Mouse (Mus musculus) limb, embryonic 14.5 days (tissue): ENCODE results near the gene Clptm1. TPM values are rescaled to one million over a fixed set of nuclear protein-coding genes. Genes with fewer than 3 reads are reported as not detected.

ENCODE experiments used
- ATAC-seq: fragments of 200-750 bp; cut with Nextera tagmentation; 2 replicates; pipeline ENCODE4 v1.8.0; 2017; ENCODE audit warnings: low read depth, moderate number of reproducible peaks, moderate TSS enrichment; ENCODE audit not compliant: low FRiP score
- DNase-seq: peaks from one replicate; pipeline ENCODE4 v3.0.0-alpha.2; 2015; ENCODE audit warnings: low spot score
- H3K27ac ChIP-seq: fragments of 300-500 bp; sonication (generic); replicated peaks from 2 replicates; pipeline ENCODE4 v1.5.1; 2014; ENCODE audit warnings: low read depth, mild to moderate bottlenecking, low read length, moderate library complexity, mixed read lengths
- H3K27me3 ChIP-seq: fragments of 300-500 bp; sonication (generic); 2 replicates; pipeline ENCODE4 v1.6.1; 2014; ENCODE audit warnings: low read length, mixed read lengths; ENCODE audit not compliant: control insufficient read depth, insufficient read depth
- H3K36me3 ChIP-seq: fragments of 300-500 bp; sonication (generic); 2 replicates; pipeline ENCODE4 v1.6.1; 2014; ENCODE audit warnings: mild to moderate bottlenecking, low read length, moderate library complexity, mixed read lengths; ENCODE audit not compliant: control insufficient read depth, insufficient read depth
- H3K4me1 ChIP-seq: fragments of 300-500 bp; sonication (generic); 2 replicates; pipeline ENCODE4 v1.6.1; 2014; ENCODE audit warnings: antibody characterized with exemption, low read length, mixed read lengths; ENCODE audit not compliant: control insufficient read depth, insufficient read depth
- H3K4me2 ChIP-seq: fragments of 300-500 bp; sonication (generic); replicated peaks from 2 replicates; pipeline ENCODE4 v1.6.1; 2014; ENCODE audit warnings: low read depth, mild to moderate bottlenecking, low read length, moderate library complexity; ENCODE audit not compliant: severe bottlenecking
- H3K4me3 ChIP-seq: fragments of 300-500 bp; sonication (generic); replicated peaks from 2 replicates; pipeline ENCODE4 v1.5.1; 2014; ENCODE audit warnings: low read length
- H3K9ac ChIP-seq: fragments of 300-500 bp; sonication (generic); 2 replicates; pipeline ENCODE4 v1.6.1; 2014; ENCODE audit warnings: mild to moderate bottlenecking, low read depth, low read length, moderate library complexity; ENCODE audit not compliant: severe bottlenecking
- H3K9me3 ChIP-seq: fragments of 300-500 bp; sonication (generic); 2 replicates; pipeline ENCODE4 v1.6.1; 2016; ENCODE audit warnings: low read length; ENCODE audit not compliant: control insufficient read depth
- POLR2A ChIP-seq: fragments of 200-500 bp; IDR thresholded peaks from 2 replicates; pipeline ENCODE4 v1.8.0; 2012; ENCODE audit warnings: inconsistent platforms, mild to moderate bottlenecking, moderate library complexity, borderline replicate concordance; ENCODE audit not compliant: insufficient read depth, insufficient read length; ENCODE audit errors: extremely low read depth
- WGBS: fragments of 180-500 bp; shearing (Covaris S2); extraction: QIAGEN DNeasy Blood & Tissue Kit; methylation state at CpG from one replicate; pipeline ENCODE4 v1.1.7; 2014; 5-methylcytosine and 5-hydroxymethylcytosine counted together
- polyA plus RNA-seq, 2 experiments: library from polyadenylated mRNA; depleted of rRNA in 1 of 2; stranded (reverse) in 1 of 2; unstranded in 1 of 2; fragments of >200 nt; fragmentation: Nextera tagmentation in 1 of 2; extraction: Ambion mirVana in 1 of 2; gene quantifications; 2 replicates each; pipeline versions ENCODE4 v1.2.1 to v1.2.3; 2012 to 2014

Gene Clptm1
- polyA plus RNA-seq, 2 experiments, result 68.8 to 90.2 TPM

DNA sequence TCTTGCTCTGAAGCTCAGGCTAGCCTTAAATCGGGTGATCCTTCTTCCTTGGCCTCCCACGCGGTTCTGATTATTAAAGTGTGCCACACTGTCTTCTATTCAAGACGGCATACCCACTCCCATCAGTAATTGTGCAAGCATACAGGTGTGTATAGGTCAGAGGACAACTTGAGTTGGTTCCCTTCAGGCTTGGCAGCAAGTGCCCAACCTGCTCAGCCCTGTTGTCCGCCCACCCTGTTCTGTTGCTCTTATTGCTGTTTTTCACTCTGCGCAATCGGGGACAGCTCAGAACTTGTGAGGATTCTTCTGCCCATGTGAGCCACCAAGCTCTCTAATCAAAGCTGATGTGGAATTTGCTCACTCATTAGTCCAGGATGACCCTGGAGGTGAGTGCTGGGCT lies 40.4 kb upstream of the Clptm1 start:
- no peak overlapping the region for H3K9ac ChIP-seq
- H3K9me3 ChIP-seq, result no peaks in the 10 kb centered on the region
- DNase-seq (no peak), ATAC-seq (no peak)
- H3K27me3 ChIP-seq, result no peaks in the 10 kb centered on the region
- no peak for TF ChIP-seq POLR2A
- no peaks in the 10 kb centered on the region for H3K4me1 ChIP-seq
- peaks cover 47% of the 10 kb centered on the region for H3K36me3 ChIP-seq
- H3K27ac ChIP-seq, result no peak overlapping the region
- WGBS, result 97% methylated on average over 7 of the region's 7 CpGs
- H3K4me3 ChIP-seq, result no peak overlapping the region
- no peak overlapping the region for H3K4me2 ChIP-seq

DNA sequence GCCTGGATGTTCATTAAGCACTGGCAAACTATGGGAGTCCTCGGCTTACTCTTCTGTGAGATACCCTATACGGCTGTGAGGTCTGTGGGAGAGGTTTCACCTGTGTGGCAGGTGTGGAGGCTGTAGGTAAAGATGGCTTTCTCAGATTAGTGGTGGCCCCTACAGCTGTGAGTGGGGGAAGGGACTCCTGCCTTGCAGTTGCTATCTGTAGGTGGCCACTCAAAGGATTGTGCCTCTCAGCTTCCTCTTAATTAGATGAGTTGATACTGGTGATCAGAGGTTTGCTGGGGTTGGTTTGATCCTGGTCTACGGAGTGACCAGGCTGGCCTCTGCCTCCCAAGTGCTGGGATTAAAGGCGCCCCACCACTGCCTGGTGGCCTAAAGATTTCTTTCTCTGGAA lies 39.6 kb upstream of the Clptm1 start:
- Histone ChIP-seq H3K36me3 (peaks cover 41% of the 10 kb centered on the region), H3K9ac (no peak overlapping the region)

GRCm38 (mm10) chr7:19702859-19703555 lies 38.2 kb upstream of the Clptm1 start:
- H3K9me3 ChIP-seq, result no peaks in the 10 kb centered on the region
- no peak overlapping the region for H3K4me3 ChIP-seq
- no peak for TF ChIP-seq POLR2A
- H3K4me1 ChIP-seq, result peaks cover 16% of the 10 kb centered on the region
- H3K27me3 ChIP-seq, result no peaks in the 10 kb centered on the region
- 88% methylated on average over 16 of the region's 16 CpGs for WGBS
- no peak overlapping the region for H3K4me2 ChIP-seq
- DNase-seq (no peak), ATAC-seq (no peak)
- H3K36me3 ChIP-seq, result peaks cover 30% of the 10 kb centered on the region
- H3K27ac ChIP-seq, result no peak overlapping the region
- no peak overlapping the region for H3K9ac ChIP-seq

More for the DNA sequence above, 39.6 kb upstream of the Clptm1 start:
- ATAC-seq (no peak), DNase-seq (no peak)
- Histone ChIP-seq H3K4me2 (no peak overlapping the region), H3K27ac (no peak overlapping the region), H3K27me3 (no peaks in the 10 kb centered on the region), H3K4me3 (no peak overlapping the region), H3K9me3 (no peaks in the 10 kb centered on the region), H3K4me1 (peaks cover 2% of the 10 kb centered on the region)
- TF ChIP-seq POLR2A, result no peak
- 96% methylated on average over 4 of the region's 4 CpGs for WGBS

DNA sequence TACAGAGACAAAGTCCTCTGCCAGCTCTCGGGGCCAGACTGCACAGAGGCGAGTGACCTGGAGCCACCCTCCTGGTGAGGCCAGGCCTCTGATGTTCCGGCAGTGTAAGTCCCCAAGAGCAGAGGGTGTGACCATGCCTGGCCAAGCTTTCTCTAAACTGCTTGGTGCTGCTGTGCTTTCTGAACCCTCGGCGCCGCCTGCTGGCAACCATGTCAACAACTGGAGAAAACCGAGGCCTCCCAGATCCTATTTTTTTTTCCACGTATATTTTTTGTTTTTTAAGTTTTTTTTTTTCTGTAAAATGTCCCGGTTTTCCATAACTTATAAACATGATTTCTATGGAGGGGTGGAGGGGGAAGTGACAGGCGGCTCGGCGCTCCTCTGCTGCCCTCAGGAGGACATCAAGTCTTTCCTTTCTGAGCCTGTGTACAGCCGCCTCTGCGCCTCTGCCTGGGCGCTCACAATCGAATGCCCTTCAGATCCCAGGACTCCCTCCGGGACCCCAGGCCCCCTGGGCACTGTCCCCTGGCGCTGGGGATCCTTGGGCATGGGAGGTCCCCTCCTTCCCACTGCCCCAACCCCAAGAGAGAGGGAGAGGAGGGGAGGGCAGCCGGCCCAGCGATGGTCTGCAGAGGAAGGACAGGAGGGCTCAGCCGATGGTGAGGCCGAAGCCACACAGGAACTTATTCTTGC lies 36.4 kb upstream of the Clptm1 start:
- TF ChIP-seq POLR2A, result no peak
- Histone ChIP-seq H3K27ac (no peak overlapping the region), H3K9ac (no peak overlapping the region), H3K36me3 (peaks cover 27% of the 10 kb centered on the region), H3K4me3 (no peak overlapping the region), H3K4me1 (peaks cover 16% of the 10 kb centered on the region), H3K4me2 (no peak overlapping the region), H3K27me3 (no peaks in the 10 kb centered on the region), H3K9me3 (no peaks in the 10 kb centered on the region; the same call in 1 of the 2 replicates)
- 33% methylated on average over 22 of the region's 22 CpGs for WGBS
- DNase-seq, result peak; percentile 44
- ATAC-seq, result no peak

GRCm38 (mm10) chr7:19700299-19701068 lies 35.7 kb upstream of the Clptm1 start:
- no peak for TF ChIP-seq POLR2A
- H3K4me2 ChIP-seq, result no peak overlapping the region
- no peak overlapping the region for H3K27ac ChIP-seq
- no peaks in the 10 kb centered on the region; the same call in 1 of the 2 replicates for H3K9me3 ChIP-seq
- H3K27me3 ChIP-seq, result no peaks in the 10 kb centered on the region
- WGBS, result 63% methylated on average over 12 of the region's 12 CpGs
- H3K4me3 ChIP-seq, result no peak overlapping the region
- no peak for DNase-seq
- peaks cover 16% of the 10 kb centered on the region for H3K4me1 ChIP-seq
- H3K36me3 ChIP-seq, result peaks cover 28% of the 10 kb centered on the region
- H3K9ac ChIP-seq, result no peak overlapping the region
- no peak for ATAC-seq
